Mouse (Mus musculus) limb, embryonic 10.5 days (tissue): ENCODE measurements around the gene Noxred1. TPM values are rescaled to one million over a fixed set of nuclear protein-coding genes. Genes with fewer than 3 reads are reported as not detected.

ENCODE experiments used
- DNase-seq: peaks from one replicate; pipeline ENCODE4 v3.0.0-alpha.2; 2017; ENCODE audit warnings: low spot score
- H3K27ac ChIP-seq: fragments of 300-500 bp; sonication (generic); 2 replicates; pipeline ENCODE4 v1.5.1; 2016; ENCODE audit warnings: mild to moderate bottlenecking
- H3K27me3 ChIP-seq: fragments of 300-500 bp; sonication (generic); 2 replicates; pipeline ENCODE4 v1.6.1; 2016; ENCODE audit warnings: low read depth, mild to moderate bottlenecking; ENCODE audit not compliant: poor library complexity, severe bottlenecking
- H3K36me3 ChIP-seq: fragments of 300-500 bp; sonication (generic); 2 replicates; pipeline ENCODE4 v1.6.1; 2016; ENCODE audit warnings: mild to moderate bottlenecking, moderate library complexity
- H3K4me1 ChIP-seq: fragments of 300-500 bp; sonication (generic); 2 replicates; pipeline ENCODE4 v1.6.1; 2016
- H3K4me3 ChIP-seq: fragments of 300-500 bp; sonication (generic); 2 replicates; pipeline ENCODE4 v1.5.1; 2016; ENCODE audit warnings: mild to moderate bottlenecking, moderate library complexity
- H3K9me3 ChIP-seq: fragments of 300-500 bp; sonication (generic); replicated peaks from 2 replicates; pipeline ENCODE4 v1.6.1; 2016; ENCODE audit warnings: mild to moderate bottlenecking
- WGBS: fragments of 180-500 bp; shearing (Covaris S2); methylation state at CpG from one replicate; pipeline ENCODE4 v1.1.7; 2016; 5-methylcytosine and 5-hydroxymethylcytosine counted together
- polyA plus RNA-seq: library from polyadenylated mRNA; unstranded; fragments of >200 nt; fragmentation: Nextera tagmentation; extraction: Ambion mirVana; gene quantifications from 2 replicates; pipeline ENCODE4 v1.2.1, GENCODE M21; 2016

Noxred1 gene
- polyA plus RNA-seq, 1 experiment from 2014 or later: 0.59 TPM

DNA sequence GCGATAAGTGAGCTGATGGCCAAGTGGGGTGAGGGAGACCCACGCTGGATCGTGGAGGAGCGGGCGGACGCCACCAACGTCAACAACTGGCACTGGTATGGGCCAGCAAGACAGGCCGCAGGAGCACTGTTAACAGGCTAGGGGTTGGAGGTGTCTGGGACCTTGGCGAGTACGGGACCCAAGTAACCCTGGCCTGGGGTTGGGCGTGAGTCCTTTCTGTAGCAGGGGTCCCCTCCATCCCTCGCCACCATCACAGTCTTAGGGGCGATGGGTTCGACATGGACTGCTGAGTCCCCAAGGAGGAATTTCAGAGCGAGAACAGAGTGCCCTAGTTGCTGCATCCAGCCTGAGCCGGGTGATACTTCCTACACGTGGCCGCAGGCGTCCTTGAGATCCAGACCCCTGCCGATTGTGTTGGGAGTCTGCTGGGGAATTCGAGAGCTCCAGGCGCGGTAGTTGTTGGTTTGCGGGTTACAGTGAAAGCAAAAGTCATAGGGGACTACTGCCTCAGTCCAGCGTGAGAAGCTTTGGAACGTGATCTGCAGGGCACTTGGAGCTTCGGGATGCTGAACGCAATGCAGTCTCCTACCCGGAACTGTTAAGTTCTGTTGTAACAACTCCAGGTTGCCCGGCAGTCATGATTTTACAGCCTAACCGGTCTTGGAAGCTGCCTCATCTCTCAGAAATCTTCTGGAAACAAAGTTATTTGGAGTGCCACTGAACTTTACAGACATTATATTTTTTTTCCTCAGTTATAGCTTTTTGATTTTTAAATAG lies 28.5 kb upstream of the Noxred1 start:
- H3K36me3 ChIP-seq: peaks cover 61% of the 10 kb centered on the region
- peak overlapping the region; percentile 94 for H3K27ac ChIP-seq
- H3K27me3 ChIP-seq: no peaks in the 10 kb centered on the region
- H3K9me3 ChIP-seq: no peaks in the 10 kb centered on the region
- WGBS: under 1% methylated on average over 31 of the region's 31 CpGs
- H3K4me1 ChIP-seq: peaks cover 25% of the 10 kb centered on the region
- peak overlapping the region; percentile 79 for H3K4me3 ChIP-seq
- no peak for DNase-seq

- Histone ChIP-seq H3K36me3 (peaks cover 61% of the 10 kb centered on the region), H3K27me3 (no peaks in the 10 kb centered on the region), H3K9me3 (no peaks in the 10 kb centered on the region), H3K27ac (peak within 1 kb of the TSS; percentile 94), H3K4me1 (peaks cover 25% of the 10 kb centered on the region), H3K4me3 (peak within 1 kb of the TSS; percentile 79)
- peak; percentile 91 for DNase-seq
- under 1% methylated on average over 31 of the region's 31 CpGs for WGBS
These were observed 27.7 kb upstream of the Noxred1 start, which contains the start of the genes Vipas39 and Ahsa1 for GRCm38 (mm10) chr12:87266108-87266826. TSS of gene Vipas39 (minus strand) at chr12:87266256. TSS of gene Ahsa1 (plus strand) at chr12:87266479.

DNA sequence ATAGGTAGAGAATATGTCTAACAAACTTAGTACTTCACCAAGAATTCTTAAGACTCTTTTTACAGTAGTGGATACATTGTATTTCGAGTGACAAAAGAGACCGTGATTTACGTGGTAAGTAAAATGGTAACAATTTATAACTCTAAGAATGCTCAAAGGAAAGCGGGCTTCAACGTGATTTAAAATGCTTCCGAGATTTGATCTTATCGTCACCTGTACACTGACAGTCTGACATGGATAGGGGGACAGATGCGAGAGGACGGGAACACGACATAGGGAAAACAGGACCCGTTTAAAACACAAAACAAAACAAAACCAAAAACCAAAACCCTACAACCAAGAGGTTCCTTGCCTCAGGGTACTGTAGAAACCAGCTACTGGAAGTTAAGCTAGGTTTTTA lies 26.9 kb upstream of the Noxred1 start:
- WGBS: 28% methylated on average over 11 of the region's 11 CpGs
- H3K27ac ChIP-seq: peak overlapping the region; percentile 94
- peak overlapping the region; percentile 79 for H3K4me3 ChIP-seq
- no peaks in the 10 kb centered on the region for H3K9me3 ChIP-seq
- DNase-seq: no peak
- H3K4me1 ChIP-seq: peaks cover 25% of the 10 kb centered on the region
- H3K36me3 ChIP-seq: peaks cover 61% of the 10 kb centered on the region
- no peaks in the 10 kb centered on the region for H3K27me3 ChIP-seq

DNA sequence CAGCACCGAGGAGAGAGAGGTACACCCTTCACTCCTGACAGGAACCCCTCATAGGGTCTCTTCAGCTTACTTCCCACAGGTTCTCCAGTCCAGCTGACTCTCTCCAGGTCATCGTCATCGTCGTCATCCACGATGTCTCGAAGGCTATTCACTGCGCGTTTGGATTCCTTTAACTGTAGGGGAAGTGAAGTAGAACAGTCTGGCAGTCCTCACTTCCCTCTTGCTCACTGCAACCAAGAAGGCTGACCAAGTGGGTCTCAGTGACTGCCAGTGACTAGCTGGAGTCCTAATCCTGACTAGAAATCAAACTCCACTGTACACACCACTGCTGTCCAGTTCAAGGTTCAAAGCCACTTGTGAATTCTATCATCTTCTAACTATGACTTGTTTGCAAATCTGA lies 22.0 kb upstream of the Noxred1 start:
- no peak for DNase-seq
- no peak overlapping the region for H3K4me3 ChIP-seq
- no peaks in the 10 kb centered on the region for H3K27me3 ChIP-seq
- H3K27ac ChIP-seq: no peak overlapping the region
- no peaks in the 10 kb centered on the region for H3K9me3 ChIP-seq
- 96% methylated on average over 8 of the region's 8 CpGs for WGBS
- peaks cover 10% of the 10 kb centered on the region; the same call in 1 of the 2 replicates for H3K4me1 ChIP-seq
- H3K36me3 ChIP-seq: peaks cover 81% of the 10 kb centered on the region

DNA sequence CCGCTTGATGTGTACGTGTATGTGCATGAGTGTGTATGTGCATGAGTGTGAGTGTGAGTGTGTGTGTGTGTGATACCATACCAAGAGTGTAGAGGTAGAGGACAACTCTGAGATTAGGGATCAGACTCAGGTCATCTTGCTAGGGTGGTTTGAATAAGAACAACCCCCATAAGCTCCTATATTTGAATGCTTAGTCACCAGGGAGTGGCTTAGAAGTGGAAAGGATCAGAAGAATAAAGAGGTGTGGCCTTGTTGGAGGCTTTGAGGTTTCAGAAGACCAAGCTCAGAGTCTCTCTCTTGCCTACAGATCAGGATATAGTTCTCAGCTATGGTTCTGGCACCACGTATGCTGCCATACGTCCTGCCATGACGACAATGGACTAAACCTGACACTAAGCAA lies 18.1 kb upstream of the Noxred1 start:
- no peak overlapping the region for H3K4me3 ChIP-seq
- H3K36me3 ChIP-seq: peaks cover 92% of the 10 kb centered on the region
- WGBS: 96% methylated on average over 5 of the region's 5 CpGs
- H3K27me3 ChIP-seq: no peaks in the 10 kb centered on the region
- no peak overlapping the region for H3K27ac ChIP-seq
- H3K9me3 ChIP-seq: no peaks in the 10 kb centered on the region
- no peaks in the 10 kb centered on the region for H3K4me1 ChIP-seq
- DNase-seq: no peak

- WGBS: 95% methylated on average over 6 of the region's 6 CpGs
- peaks cover 95% of the 10 kb centered on the region for H3K36me3 ChIP-seq
- no peaks in the 10 kb centered on the region for H3K27me3 ChIP-seq
- H3K9me3 ChIP-seq: no peaks in the 10 kb centered on the region
- H3K4me1 ChIP-seq: no peaks in the 10 kb centered on the region
- no peak overlapping the region for H3K27ac ChIP-seq
- no peak for DNase-seq
- no peak overlapping the region for H3K4me3 ChIP-seq
These were observed 15.3 kb upstream of the Noxred1 start for GRCm38 (mm10) chr12:87253878-87254277.

DNA sequence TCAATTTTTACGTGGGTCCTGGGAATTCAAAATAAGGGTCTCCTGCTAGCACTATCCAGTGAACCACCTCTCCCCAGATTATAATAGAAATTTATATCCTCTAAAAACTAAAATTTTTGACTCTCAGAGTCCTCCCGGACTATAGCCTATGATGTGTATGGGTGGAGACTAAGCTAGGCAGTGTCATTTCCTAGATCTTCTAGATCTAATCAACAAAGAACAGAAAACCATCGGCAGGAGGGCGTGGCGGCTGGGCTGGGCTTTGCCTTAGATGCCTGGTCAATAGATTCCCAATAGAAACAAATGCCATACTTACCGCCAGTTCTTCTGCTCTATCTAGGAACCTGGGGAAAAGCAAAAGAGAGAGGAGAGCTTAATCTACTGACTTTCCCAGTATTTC lies 11.6 kb upstream of the Noxred1 start:
- 96% methylated on average over 6 of the region's 6 CpGs for WGBS
- DNase-seq: no peak
- Histone ChIP-seq H3K9me3 (no peaks in the 10 kb centered on the region), H3K4me1 (no peaks in the 10 kb centered on the region), H3K27me3 (no peaks in the 10 kb centered on the region), H3K36me3 (peaks cover 89% of the 10 kb centered on the region), H3K27ac (no peak overlapping the region), H3K4me3 (no peak overlapping the region)

DNA sequence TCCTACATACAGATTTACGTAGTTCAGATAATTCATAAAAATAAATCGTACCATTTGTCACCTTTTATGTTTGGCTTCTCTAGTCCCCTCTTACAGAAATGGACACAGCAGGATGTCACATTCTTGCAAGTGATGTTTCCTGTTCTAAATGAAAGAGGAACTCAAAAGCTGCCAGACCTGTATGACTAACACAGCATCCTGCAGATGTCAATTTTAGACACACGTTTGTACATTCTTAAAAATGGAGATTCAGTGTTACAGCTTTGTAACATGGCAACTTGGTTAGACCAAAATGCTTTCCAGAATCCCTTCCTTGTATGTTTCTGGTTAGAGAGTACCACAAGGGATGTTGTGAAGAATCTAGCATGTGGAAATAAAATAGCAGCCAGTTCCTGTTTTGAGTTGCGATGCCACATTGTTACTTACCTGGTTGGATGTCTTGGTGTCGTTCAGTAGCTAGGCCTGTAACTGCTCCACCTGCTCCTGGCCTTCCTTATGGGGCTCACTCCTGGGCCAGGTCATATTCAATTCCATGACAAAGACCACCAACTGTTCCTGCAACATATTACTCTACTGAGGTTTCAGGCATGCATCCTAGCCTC lies 1.5 kb downstream of the Noxred1 start:
- H3K27me3 ChIP-seq: no peaks in the 10 kb centered on the region
- peaks cover 41% of the 10 kb centered on the region for H3K36me3 ChIP-seq
- DNase-seq: no peak
- no peak overlapping the region for H3K4me3 ChIP-seq
- WGBS: 94% methylated on average over 5 of the region's 5 CpGs
- no peaks in the 10 kb centered on the region for H3K4me1 ChIP-seq
- no peak overlapping the region for H3K27ac ChIP-seq
- H3K9me3 ChIP-seq: no peaks in the 10 kb centered on the region

GRCm38 (mm10) chr12:87230379-87230895 lies 8.1 kb downstream of the Noxred1 start:
- no peaks in the 10 kb centered on the region for H3K27me3 ChIP-seq
- no peak overlapping the region for H3K4me3 ChIP-seq
- H3K27ac ChIP-seq: no peak overlapping the region
- no peaks in the 10 kb centered on the region for H3K36me3 ChIP-seq
- no peaks in the 10 kb centered on the region for H3K9me3 ChIP-seq
- no peaks in the 10 kb centered on the region for H3K4me1 ChIP-seq
- no peak for DNase-seq

DNA sequence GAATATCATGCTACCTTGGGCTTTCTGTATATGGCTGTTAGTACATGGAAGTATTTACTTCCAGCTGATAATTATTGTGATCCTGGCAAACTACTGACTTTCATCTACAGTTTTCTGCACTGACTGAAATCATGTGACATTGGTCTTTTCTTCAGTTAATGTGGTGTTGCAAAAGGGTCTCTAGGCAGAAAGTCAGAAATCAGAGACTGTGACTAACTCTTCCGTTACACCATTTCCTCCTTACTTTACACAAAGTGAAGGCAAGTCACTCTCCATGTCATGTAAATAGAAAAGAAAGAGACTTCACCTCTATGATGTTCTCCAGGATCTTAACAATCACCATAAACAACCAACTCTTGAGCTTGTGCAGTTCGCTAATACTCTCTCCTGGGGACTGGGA lies 8.9 kb downstream of the Noxred1 start:
- WGBS: 87% methylated on average over 2 of the region's 2 CpGs
- DNase-seq: no peak
- Histone ChIP-seq H3K4me1 (peaks cover 3% of the 10 kb centered on the region; the same call in 1 of the 2 replicates), H3K4me3 (no peak overlapping the region), H3K27ac (no peak overlapping the region), H3K9me3 (no peaks in the 10 kb centered on the region), H3K27me3 (no peaks in the 10 kb centered on the region), H3K36me3 (no peaks in the 10 kb centered on the region)

DNA sequence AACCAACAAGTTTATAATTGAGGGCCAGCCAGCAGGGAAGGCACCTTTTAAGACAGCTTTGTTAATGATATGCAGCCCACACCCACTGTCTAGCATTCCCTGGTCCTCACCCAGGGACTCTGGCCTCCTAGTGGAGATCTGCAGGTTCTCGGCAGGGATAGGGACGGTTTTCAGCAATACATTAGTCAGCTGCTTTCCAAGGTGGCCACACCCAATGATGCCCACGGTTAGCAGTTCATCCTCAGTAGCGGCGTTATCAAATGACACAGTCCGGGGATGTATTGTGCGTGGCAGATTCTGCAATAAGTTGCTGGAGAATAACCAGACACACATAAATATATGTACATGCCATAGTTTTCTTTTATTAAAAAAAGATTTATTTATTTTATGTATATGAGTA lies 11.7 kb downstream of the Noxred1 start:
- Histone ChIP-seq H3K27ac (no peak overlapping the region), H3K9me3 (no peaks in the 10 kb centered on the region), H3K4me3 (no peak overlapping the region), H3K27me3 (no peaks in the 10 kb centered on the region), H3K36me3 (no peaks in the 10 kb centered on the region), H3K4me1 (peaks cover 3% of the 10 kb centered on the region; the same call in 1 of the 2 replicates)
- no peak for DNase-seq
- WGBS: 80% methylated on average over 7 of the region's 7 CpGs

GRCm38 (mm10) chr12:87224950-87225349 lies 13.6 kb downstream of the Noxred1 start:
- H3K36me3 ChIP-seq: no peaks in the 10 kb centered on the region
- H3K4me1 ChIP-seq: peaks cover 3% of the 10 kb centered on the region; the same call in 1 of the 2 replicates
- H3K9me3 ChIP-seq: no peaks in the 10 kb centered on the region
- 79% methylated on average over 10 of the region's 10 CpGs for WGBS
- H3K27ac ChIP-seq: no peak overlapping the region
- no peak overlapping the region for H3K4me3 ChIP-seq
- no peak for DNase-seq
- no peaks in the 10 kb centered on the region for H3K27me3 ChIP-seq

DNA sequence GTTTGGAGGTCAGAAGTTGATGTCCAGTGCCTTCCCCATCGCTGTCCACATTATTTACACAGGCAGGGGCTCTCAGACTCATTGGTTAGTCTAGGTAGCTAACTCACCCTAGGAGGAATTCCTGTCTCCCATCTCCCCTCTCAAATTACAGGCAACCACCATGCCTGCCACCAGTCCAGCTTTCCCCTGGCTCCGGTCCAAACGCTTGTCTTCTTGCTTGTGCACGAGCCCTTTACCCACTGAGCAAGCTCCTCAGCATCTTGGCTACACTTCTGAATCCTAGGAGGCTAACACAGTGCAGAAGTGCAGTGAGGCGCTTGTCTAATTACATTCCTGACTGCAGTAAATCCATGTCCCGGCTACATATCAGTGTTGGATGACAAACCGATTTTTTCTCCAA lies 19.2 kb downstream of the Noxred1 start:
- H3K36me3 ChIP-seq: no peaks in the 10 kb centered on the region
- no peak overlapping the region for H3K27ac ChIP-seq
- no peak overlapping the region for H3K4me3 ChIP-seq
- peaks cover 4% of the 10 kb centered on the region for H3K4me1 ChIP-seq
- H3K27me3 ChIP-seq: no peaks in the 10 kb centered on the region
- DNase-seq: no peak
- no peaks in the 10 kb centered on the region for H3K9me3 ChIP-seq
- WGBS: 77% methylated on average over 7 of the region's 7 CpGs
